Mouse (Mus musculus) ES-E14 (cell line): Measurements from ENCODE around the gene Klhl3. TPM values are rescaled to one million over a fixed set of nuclear protein-coding genes. Genes with fewer than 3 reads are reported as not detected.

Source experiments
- DNase-seq: peaks from one replicate; pipeline ENCODE4 v3.0.0-alpha.2; 2013; ENCODE audit warnings: low read depth, low spot score
- H3K27ac ChIP-seq: 2 replicates; pipeline ENCODE4 v1.5.1; 2012; ENCODE audit warnings: low read depth, mild to moderate bottlenecking, low read length, moderate library complexity, mixed read lengths; ENCODE audit not compliant: poor library complexity, insufficient read depth, severe bottlenecking
- H3K36me3 ChIP-seq: 2 replicates; pipeline ENCODE4 v1.6.1; 2012; ENCODE audit warnings: mild to moderate bottlenecking, low read length, moderate library complexity, mixed read lengths; ENCODE audit not compliant: control insufficient read depth, poor library complexity, insufficient read depth, severe bottlenecking
- H3K4me1 ChIP-seq, 2 experiments: fragments of 150-350 bp in 1 of 2; sonication (generic) in 1 of 2; 2 replicates each; pipeline ENCODE4 v1.6.1; 2012; ENCODE audit warnings: low read length in 2 of 2, mild to moderate bottlenecking in 1 of 2, mixed read lengths in 1 of 2; ENCODE audit not compliant: control insufficient read depth in 2 of 2, insufficient read depth in 2 of 2, poor library complexity in 1 of 2
- H3K4me3 ChIP-seq, 2 experiments: fragments of 150-350 bp in 1 of 2; sonication (generic) in 1 of 2; 2 replicates each; pipeline ENCODE4 v1.5.1; 2012; ENCODE audit warnings: low read length in 2 of 2, low read depth in 1 of 2, mild to moderate bottlenecking in 1 of 2, mixed read lengths in 1 of 2; ENCODE audit not compliant: insufficient read depth in 1 of 2, poor library complexity in 1 of 2, severe bottlenecking in 1 of 2
- H3K9ac ChIP-seq: 2 replicates; pipeline ENCODE4 v1.6.1; 2012; ENCODE audit warnings: low read depth, mild to moderate bottlenecking, low read length, mixed read lengths; ENCODE audit not compliant: poor library complexity, insufficient read depth, severe bottlenecking
- H3K9me3 ChIP-seq: fragments of 150-350 bp; sonication (generic); 2 replicates; pipeline ENCODE4 v1.6.1; 2012; ENCODE audit warnings: low read depth, mild to moderate bottlenecking, low read length; ENCODE audit not compliant: control insufficient read depth, insufficient read depth
- CHD2 ChIP-seq: IDR thresholded peaks from 2 replicates; pipeline ENCODE4 v1.6.1; 2014; ENCODE audit warnings: mild to moderate bottlenecking, low read depth, low read length, inconsistent platforms
- HCFC1 ChIP-seq: IDR thresholded peaks from 2 replicates; pipeline ENCODE4 v1.6.1; 2012; ENCODE audit warnings: low read length, inconsistent platforms, borderline replicate concordance; ENCODE audit not compliant: insufficient read depth
- MAFK ChIP-seq: IDR thresholded peaks from 2 replicates; pipeline ENCODE4 v1.6.1; 2014; ENCODE audit warnings: mild to moderate bottlenecking, low read depth, low read length, inconsistent platforms; ENCODE audit not compliant: insufficient read depth
- ZC3H11A ChIP-seq: IDR thresholded peaks from 2 replicates; pipeline ENCODE4 v1.6.1; 2012; ENCODE audit warnings: low read depth, mild to moderate bottlenecking, inconsistent platforms, low read length, borderline replicate concordance
- ZNF384 ChIP-seq: IDR thresholded peaks from 2 replicates; pipeline ENCODE4 v1.6.1; 2012; ENCODE audit warnings: low read depth, low read length, inconsistent platforms
- in situ Hi-C, 2 experiments: fragments of 600-800 bp; cut with MboI; formaldehyde crosslinking; loops; one replicate each; pipeline ENCODE4 v1.15.1; 2025; ENCODE audit warnings: low sequenced_read_pairs in 2 of 2, inconsistent platforms in 1 of 2; ENCODE audit not compliant: unreplicated experiment in 2 of 2
- total RNA-seq: library from RNA; depleted of rRNA; stranded (reverse); fragments of 300-350 nt; gene quantifications from 2 replicates; pipeline ENCODE4 v1.2.3, GENCODE M21; 2012

Gene Klhl3
- total RNA-seq, 1 experiment, result 0.67 TPM

DNA sequence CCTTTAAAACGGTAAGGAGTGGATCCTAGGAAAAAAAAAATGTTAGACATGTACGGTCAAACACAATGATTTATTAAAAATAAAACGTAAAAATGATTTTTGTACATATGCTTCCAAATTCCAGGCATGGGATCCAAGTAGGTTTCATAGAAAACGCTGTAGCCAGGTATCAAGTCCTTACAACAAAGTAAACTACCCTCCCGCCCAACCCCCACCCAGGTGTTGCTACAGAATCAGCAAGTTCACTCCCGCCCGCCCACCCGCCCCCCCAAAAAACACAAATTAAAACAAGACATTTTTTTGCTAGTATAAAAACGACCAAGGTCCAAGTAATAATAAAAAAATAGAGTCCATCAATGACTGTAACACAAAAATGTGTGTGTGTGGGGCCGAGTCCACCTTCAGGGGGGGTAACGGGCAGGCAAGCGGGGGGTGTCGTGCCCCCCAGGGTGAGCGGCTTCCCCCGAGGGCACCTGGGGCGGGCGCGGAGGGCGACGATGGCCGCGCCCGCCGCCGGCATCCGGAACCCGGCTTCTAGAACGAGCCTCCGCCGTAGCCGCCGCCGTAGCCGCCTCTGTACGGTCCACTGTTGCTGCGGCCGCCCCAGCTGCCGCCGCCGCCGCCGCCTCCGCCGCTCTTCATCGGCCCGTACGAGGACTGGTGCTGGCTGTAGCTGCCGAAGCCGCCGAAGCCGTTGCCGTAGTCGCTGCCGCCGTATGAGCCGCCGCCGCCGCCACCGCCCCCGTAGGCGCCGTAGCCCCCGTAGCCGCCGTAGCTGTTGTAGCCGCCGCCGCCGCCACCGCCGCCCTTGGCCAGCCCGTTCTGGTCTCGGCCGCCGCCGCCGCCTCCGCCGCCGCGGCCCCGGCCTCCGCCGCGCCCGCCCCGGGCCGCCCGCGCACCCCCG is 13.7 kb upstream of the Klhl3 start:
- Histone ChIP-seq H3K9ac (peak overlapping the region; percentile 97), H3K36me3 (peaks cover 10% of the 10 kb centered on the region), H3K9me3 (no peaks in the 10 kb centered on the region), H3K27ac (peak overlapping the region; percentile 94), H3K4me1 (peaks cover 0 to 7% of the 10 kb centered on the region in 2 experiments; a peak in 1 of 4 replicates), H3K4me3 (peak overlapping the region; percentile 83 to 85)
- no peak for DNase-seq
- TF ChIP-seq CHD2 (no peak), ZNF384 (no peak), ZC3H11A (no peak), HCFC1 (no peak), MAFK (no peak)
- in situ Hi-C loops, result no loop called here

DNA sequence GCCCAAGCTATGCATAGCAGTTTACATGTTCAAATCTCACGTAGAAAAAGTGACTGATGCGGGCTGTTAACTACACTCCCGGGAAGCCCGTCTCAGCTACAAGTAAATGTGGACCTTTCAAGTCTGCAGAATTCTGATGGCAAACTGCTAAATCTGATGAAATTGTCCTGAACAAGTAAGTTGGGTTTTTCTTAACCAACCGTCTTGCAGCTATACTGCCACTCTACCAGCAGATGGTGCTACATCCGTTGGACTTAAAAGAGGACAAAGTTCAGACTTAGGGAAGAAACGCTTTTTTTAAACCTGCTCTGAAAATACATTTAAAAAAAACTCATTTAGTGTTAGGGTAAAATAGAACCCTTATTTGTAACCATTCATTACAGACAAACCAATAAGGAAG is 12.7 kb upstream of the Klhl3 start:
- peak overlapping the region; percentile 64 to 77 for H3K4me3 ChIP-seq
- peaks cover 10% of the 10 kb centered on the region for H3K36me3 ChIP-seq
- DNase-seq, result no peak
- peak overlapping the region; percentile 66; the same call in 1 of the 2 replicates for H3K9ac ChIP-seq
- no peaks in the 10 kb centered on the region for H3K9me3 ChIP-seq
- TF ChIP-seq CHD2 (no peak), HCFC1 (no peak), MAFK (no peak), ZC3H11A (no peak), ZNF384 (peak; percentile 48; the same call in 1 of the 2 replicates)
- no peak overlapping the region for H3K27ac ChIP-seq
- peaks cover 0 to 4% of the 10 kb centered on the region in 2 experiments; a peak in 1 of 4 replicates for H3K4me1 ChIP-seq
- in situ Hi-C loops, result no loop called here

DNA sequence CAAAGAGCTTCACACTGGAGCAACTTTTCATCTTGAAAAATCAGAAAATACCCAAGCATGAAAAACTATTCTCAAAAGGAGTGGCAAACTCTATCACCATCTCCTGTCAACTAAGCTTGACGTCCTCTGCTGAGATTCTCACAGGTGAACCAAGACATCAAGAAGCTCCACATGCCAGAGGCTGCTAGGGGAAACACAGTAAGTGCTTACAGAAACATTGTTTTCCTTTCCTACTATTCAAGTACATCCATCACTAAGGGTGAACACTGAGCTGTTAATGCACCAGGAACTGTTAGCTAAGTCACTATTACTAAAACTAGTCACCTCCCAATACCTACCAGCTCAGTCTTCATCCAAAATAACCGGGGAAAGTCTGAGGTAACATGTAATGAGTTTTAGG is 11.6 kb upstream of the Klhl3 start:
- TF ChIP-seq ZC3H11A (no peak), ZNF384 (no peak)

DNA sequence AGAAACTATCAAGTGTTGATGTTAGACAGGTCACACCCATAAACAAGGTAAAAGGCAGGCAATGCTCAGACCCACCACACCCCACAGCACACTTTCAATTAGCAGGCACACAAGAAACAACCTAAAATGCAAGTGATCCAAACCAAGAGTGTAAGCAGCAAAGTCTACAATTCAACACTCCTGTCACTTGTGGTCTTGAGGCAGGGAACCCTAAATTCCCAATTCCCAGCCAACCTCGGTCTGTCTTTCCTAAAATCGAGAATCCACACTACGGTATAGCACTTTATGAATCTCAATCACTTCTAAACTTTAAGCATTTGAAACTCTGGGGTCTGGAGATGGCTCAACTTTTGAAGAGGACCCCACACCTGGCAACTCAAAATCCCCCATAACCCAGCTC is 10.9 kb upstream of the Klhl3 start:
- no peak overlapping the region for H3K27ac ChIP-seq
- DNase-seq, result no peak
- H3K4me3 ChIP-seq, result no peak overlapping the region
- no peaks in the 10 kb centered on the region for H3K9me3 ChIP-seq
- no peak for TF ChIP-seq CHD2
- TF ChIP-seq ZNF384, result no peak
- no peak for TF ChIP-seq HCFC1
- no peak for TF ChIP-seq MAFK
- TF ChIP-seq ZC3H11A, result no peak
- H3K9ac ChIP-seq, result no peak overlapping the region
- in situ Hi-C loops, result no loop called here
- no peaks in the 10 kb centered on the region for H3K4me1 ChIP-seq
- peaks cover 10% of the 10 kb centered on the region for H3K36me3 ChIP-seq

More for the DNA sequence above, 11.6 kb upstream of the Klhl3 start:
- Histone ChIP-seq H3K36me3 (peaks cover 10% of the 10 kb centered on the region), H3K27ac (no peak overlapping the region), H3K4me3 (no peak overlapping the region), H3K9me3 (no peaks in the 10 kb centered on the region), H3K4me1 (0 out of 4 replicates have a peak, but pooled peaks cover 0 to 2% of the 10 kb centered on the region in 2 experiments), H3K9ac (no peak overlapping the region)
- in situ Hi-C loops, result no loop called here
- DNase-seq, result no peak
